9 mouse cellular contexts compared by ENCODE assay signal in the genomic region with DNA sequence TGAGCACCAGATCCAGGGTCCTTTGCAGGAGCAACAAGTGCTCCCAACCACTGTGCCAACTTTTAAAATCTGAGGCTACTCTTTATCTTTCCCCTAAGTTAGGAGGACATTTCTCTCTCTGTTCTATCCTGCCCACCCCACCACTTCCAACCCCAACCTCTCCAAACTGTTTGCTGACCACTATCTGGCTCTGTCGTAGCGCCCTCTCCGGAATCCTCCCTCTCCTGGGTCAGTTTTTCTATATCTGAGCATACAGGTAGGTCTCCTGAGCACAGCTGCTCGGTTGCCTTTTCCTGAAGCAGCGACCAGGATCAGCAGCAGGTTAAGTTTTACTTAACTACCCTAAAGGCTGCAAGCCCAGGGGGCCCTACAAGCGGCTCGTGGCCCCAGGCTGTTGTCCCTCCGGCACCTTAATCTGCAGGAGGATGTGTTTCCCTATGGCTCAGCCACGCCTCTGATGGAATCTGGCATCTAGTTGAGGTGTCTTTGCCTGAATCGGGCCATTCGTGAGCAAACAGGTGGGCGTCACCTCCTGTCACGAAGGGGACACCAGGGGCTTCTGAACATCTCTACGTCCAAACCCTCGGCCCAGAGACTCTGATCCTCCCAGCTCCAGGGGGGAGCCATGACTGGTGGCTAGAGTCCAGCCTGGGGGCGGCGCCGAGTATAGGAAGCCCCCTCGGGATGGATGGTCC. TPM values are rescaled to one million over a fixed set of nuclear protein-coding genes. Genes with fewer than 3 reads are reported as not detected.
DNase-seq lines count a peak whose midpoint lies in the region; ATAC-seq and TF ChIP-seq lines count a peak whose summit lies in the region.
"Had no signal": no experiment of that assay in that cellular context is flagged by ENCODE, and none has a peak within 500 bp of the region (broad histone marks: within the 10 kb centered on the region; RNA-seq: fewer than 3 reads in every experiment).

No protein-coding gene starts in this region.

- 2% methylated on average over 19 of the region's 19 CpGs for WGBS in kidney, embryonic 16.5 days
- under 1% methylated on average over 19 of the region's 19 CpGs for WGBS in embryonic facial prominence, embryonic 11.5 days
- 2% methylated on average over 19 of the region's 19 CpGs for WGBS in hindbrain, embryonic 12.5 days
- WGBS in midbrain, postnatal 0 days: under 1% methylated on average over 19 of the region's 19 CpGs

- H3K9me3 ChIP-seq in kidney, embryonic 16.5 days (ENCODE audit: low read length): no peaks in the 10 kb centered on the region
- no peaks in the 10 kb centered on the region for H3K9me3 ChIP-seq in embryonic facial prominence, embryonic 11.5 days (replicated peaks; ENCODE audit: control insufficient read depth, low read length)
- no peaks in the 10 kb centered on the region for H3K9me3 ChIP-seq in hindbrain, embryonic 12.5 days (replicated peaks)
- no peaks in the 10 kb centered on the region for H3K9me3 ChIP-seq in midbrain, postnatal 0 days (ENCODE audit: low read length)

- peak overlapping the region; percentile 51 for H3K4me2 ChIP-seq in kidney, embryonic 16.5 days (replicated peaks; ENCODE audit: low read depth, low read length)
- H3K4me2 ChIP-seq in embryonic facial prominence, embryonic 11.5 days (ENCODE audit: low read depth, low read length): peak overlapping the region; percentile 59
- H3K4me2 ChIP-seq in hindbrain, embryonic 12.5 days (replicated peaks): peak overlapping the region; percentile 20
- peak overlapping the region; percentile 13; the same call in 1 of the 2 replicates for H3K4me2 ChIP-seq in midbrain, postnatal 0 days (ENCODE audit: low read depth, low read length, poor library complexity, severe bottlenecking)

- H3K4me3 ChIP-seq in kidney, embryonic 16.5 days (ENCODE audit: low read length): peak overlapping the region; percentile 31
- peak overlapping the region; percentile 24 for H3K4me3 ChIP-seq in embryonic facial prominence, embryonic 11.5 days (ENCODE audit: low read depth, low read length)
- H3K4me3 ChIP-seq in hindbrain, embryonic 12.5 days: no peak overlapping the region
- no peak overlapping the region for H3K4me3 ChIP-seq in midbrain, postnatal 0 days (ENCODE audit: low read depth, low read length)

- H3K4me1 ChIP-seq in kidney, embryonic 16.5 days (ENCODE audit: insufficient read depth, low read length): peaks cover 11% of the 10 kb centered on the region; the same call in 1 of the 2 replicates
- H3K4me1 ChIP-seq in embryonic facial prominence, embryonic 11.5 days (ENCODE audit: control insufficient read depth, insufficient read depth, low read length): peaks cover 4% of the 10 kb centered on the region; the same call in 1 of the 2 replicates
- peaks cover 4% of the 10 kb centered on the region; the same call in 1 of the 2 replicates for H3K4me1 ChIP-seq in hindbrain, embryonic 12.5 days
- no peaks in the 10 kb centered on the region for H3K4me1 ChIP-seq in midbrain, postnatal 0 days (ENCODE audit: insufficient read depth, low read length)

- H3K36me3 ChIP-seq in kidney, embryonic 16.5 days (ENCODE audit: insufficient read depth, low read length): no peaks in the 10 kb centered on the region
- no peaks in the 10 kb centered on the region for H3K36me3 ChIP-seq in embryonic facial prominence, embryonic 11.5 days (replicated peaks; ENCODE audit: control insufficient read depth, insufficient read depth, low read depth, low read length)
- no peaks in the 10 kb centered on the region for H3K36me3 ChIP-seq in hindbrain, embryonic 12.5 days
- H3K36me3 ChIP-seq in midbrain, postnatal 0 days (ENCODE audit: insufficient read depth, low read length): no peaks in the 10 kb centered on the region

- ATAC-seq in kidney, embryonic 16.5 days (ENCODE audit: low FRiP score, low TSS enrichment): no peak
- ATAC-seq in embryonic facial prominence, embryonic 11.5 days (replicated peaks; ENCODE audit: insufficient number of reproducible peaks, low FRiP score, low TSS enrichment, low read depth): no peak; the same call in 1 of the 2 replicates
- ATAC-seq in hindbrain, embryonic 12.5 days (ENCODE audit: low FRiP score): no peak
- ATAC-seq in midbrain, postnatal 0 days (ENCODE audit: low FRiP score): no peak

- TF ChIP-seq CTCF in midbrain, postnatal 0 days (IDR thresholded peaks at IDR 0.05): no peak

- no peak overlapping the region for H3K27ac ChIP-seq in kidney, embryonic 16.5 days (ENCODE audit: low read length)
- H3K27ac ChIP-seq in embryonic facial prominence, embryonic 11.5 days (replicated peaks; ENCODE audit: low read depth, low read length): no peak overlapping the region
- H3K27ac ChIP-seq in hindbrain, embryonic 12.5 days: no peak overlapping the region
- H3K27ac ChIP-seq in midbrain, postnatal 0 days (ENCODE audit: low read depth, low read length): no peak overlapping the region

- DNase-seq in kidney, postnatal 10 days: no peak
- DNase-seq in embryonic facial prominence, embryonic 11.5 days (ENCODE audit: low spot score): no peak
- DNase-seq in midbrain, postnatal 0 days (ENCODE audit: low spot score): no peak
- DNase-seq in thymus, postnatal 10 days (ENCODE audit: low spot score in 2 of 2): no peak
- DNase-seq in urinary bladder, postnatal 25 days (ENCODE audit: low spot score): no peak
- DNase-seq in frontal cortex, postnatal 36 days (ENCODE audit: low spot score in 2 of 2): no peak

- H3K27me3 ChIP-seq in kidney, embryonic 16.5 days (ENCODE audit: insufficient read depth, low read length): peaks cover 85% of the 10 kb centered on the region
- H3K27me3 ChIP-seq in embryonic facial prominence, embryonic 11.5 days (ENCODE audit: control insufficient read depth, insufficient read depth, low read length): peaks cover 55% of the 10 kb centered on the region
- peaks cover 88% of the 10 kb centered on the region for H3K27me3 ChIP-seq in hindbrain, embryonic 12.5 days
- peaks cover 81% of the 10 kb centered on the region for H3K27me3 ChIP-seq in midbrain, postnatal 0 days (ENCODE audit: insufficient read depth, low read length)

- H3K9ac ChIP-seq in kidney, embryonic 16.5 days (replicated peaks; ENCODE audit: low read length): peak overlapping the region; percentile 16; the same call in 1 of the 2 replicates
- no peak overlapping the region; the same call in 1 of the 2 replicates for H3K9ac ChIP-seq in embryonic facial prominence, embryonic 11.5 days (replicated peaks; ENCODE audit: low read length)
- no peak overlapping the region for H3K9ac ChIP-seq in hindbrain, embryonic 12.5 days
- H3K9ac ChIP-seq in midbrain, postnatal 0 days (replicated peaks; ENCODE audit: low read length, poor library complexity, severe bottlenecking): no peak overlapping the region

RNA-seq across cellular contexts. Expression of a gene that starts 6.1 kb away (rescaled TPM):
- 2.4 and 3.2 TPM in 2 replicates for polyA plus RNA-seq in kidney, embryonic 16.5 days (2015; fragmentation: Nextera tagmentation; extraction: Ambion mirVana)
- 7.7 and 8.4 TPM in 2 replicates for polyA plus RNA-seq in embryonic facial prominence, embryonic 11.5 days (2014; fragmentation: Nextera tagmentation; extraction: Ambion mirVana)
- 20.5 and 21.1 TPM in 2 replicates for polyA plus RNA-seq in hindbrain, embryonic 12.5 days (2016; fragmentation: Nextera tagmentation; extraction: Ambion mirVana)
- 1.3 and 4.0 TPM in 2 replicates for total RNA-seq in midbrain, postnatal 0 days (2014; rRNA removed)
- polyA plus RNA-seq in midbrain, postnatal 0 days (2015; fragmentation: Nextera tagmentation; extraction: Ambion mirVana): 1.3 and 2.0 TPM in 2 replicates
- total RNA-seq: liver, adult 2 months had no signal

Comparison
In these comparisons a context has a peak if more than half of its experiments do, and no peak if none do; other contexts are left out.
1. H3K4me3 ChIP-seq: peak in kidney, embryonic 16.5 days (single experiment) and embryonic facial prominence, embryonic 11.5 days (single experiment); none in hindbrain, embryonic 12.5 days (single experiment) and midbrain, postnatal 0 days (single experiment).
2. Peak in every context shown above with its lines, with median percentiles within 50 percentile points of each other: H3K4me2 ChIP-seq.